Mouse (Mus musculus): ENCODE data around the gene A630001G21Rik. TPM values are rescaled to one million over a fixed set of nuclear protein-coding genes. Genes with fewer than 3 reads are reported as not detected.

The A630001G21Rik gene
- total RNA-seq, 2 experiments from 2014 or later, result 0.98 to 1.1 TPM

GRCm38 (mm10) chr1:85736355-85737184, 41.9 kb downstream of the A630001G21Rik start:
- peak; percentile 48 to 65 for DNase-seq (ENCODE audit: low spot score in 2 of 2)

GRCm38 (mm10) chr1:85735463-85736123, 42.9 kb downstream of the A630001G21Rik start:
- DNase-seq (ENCODE audit: low spot score in 2 of 2), result peak in 1 of 2 experiments; percentile 20

DNA sequence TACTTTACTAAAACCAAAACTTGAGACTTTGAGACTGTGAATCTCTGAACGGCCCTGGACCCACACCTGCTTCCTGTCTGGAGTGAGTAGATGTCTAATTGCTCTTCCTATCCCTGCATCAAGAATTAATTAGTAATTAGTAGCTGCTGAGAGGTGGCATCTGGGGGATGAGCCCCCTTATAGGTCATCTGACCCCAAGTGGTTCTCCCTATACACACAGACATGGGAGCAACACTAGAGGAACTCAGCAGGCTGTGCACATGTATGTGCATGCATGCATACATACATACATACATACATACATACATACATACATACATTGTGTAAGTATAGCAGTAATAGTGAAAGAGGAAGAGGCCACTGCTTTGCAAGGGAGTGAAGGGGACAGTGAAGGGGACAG, 43.9 kb downstream of the A630001G21Rik start:
- no peak for DNase-seq (ENCODE audit: low spot score in 2 of 2)

- DNase-seq (ENCODE audit: low spot score in 2 of 2), result no peak
These were observed 45.9 kb downstream of the A630001G21Rik start for GRCm38 (mm10) chr1:85732581-85732980.

GRCm38 (mm10) chr1:85730471-85730870, 48.0 kb downstream of the A630001G21Rik start:
- DNase-seq (ENCODE audit: low spot score in 2 of 2), result no peak

- no peak for DNase-seq (ENCODE audit: low spot score in 2 of 2)
These were observed 58.1 kb downstream of the A630001G21Rik start for GRCm38 (mm10) chr1:85720220-85720893.

GRCm38 (mm10) chr1:85719049-85719448, 59.4 kb downstream of the A630001G21Rik start:
- DNase-seq (ENCODE audit: low spot score in 2 of 2), result no peak

DNA sequence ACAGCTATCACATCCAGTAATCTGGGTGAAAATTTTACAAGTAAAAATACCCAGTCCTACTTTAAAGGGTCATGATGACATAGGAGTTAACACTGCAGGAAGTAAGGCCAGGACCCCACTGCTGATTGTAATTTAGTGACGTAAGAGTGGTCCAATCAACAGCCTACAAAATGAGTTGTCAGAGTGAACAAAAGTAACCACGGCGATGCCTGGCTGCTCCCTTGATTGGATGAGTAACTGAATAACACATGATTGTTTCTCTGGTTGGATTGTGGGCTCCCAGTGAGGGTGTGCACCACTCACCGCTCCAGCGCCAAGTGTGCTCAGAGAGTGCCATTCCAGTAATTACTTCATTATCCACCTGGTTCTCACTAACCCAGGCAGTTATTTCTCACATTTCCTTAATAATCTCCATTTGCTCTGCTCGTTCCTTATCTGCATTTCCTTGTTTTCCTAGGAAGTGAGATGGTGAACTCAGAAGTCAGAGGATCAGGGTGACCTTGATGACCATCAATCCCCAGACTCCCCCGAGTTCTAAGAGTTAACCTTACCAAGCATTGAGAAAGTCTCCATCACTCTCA, 61.9 kb downstream of the A630001G21Rik start:
- DNase-seq (ENCODE audit: low spot score in 2 of 2), result no peak

DNA sequence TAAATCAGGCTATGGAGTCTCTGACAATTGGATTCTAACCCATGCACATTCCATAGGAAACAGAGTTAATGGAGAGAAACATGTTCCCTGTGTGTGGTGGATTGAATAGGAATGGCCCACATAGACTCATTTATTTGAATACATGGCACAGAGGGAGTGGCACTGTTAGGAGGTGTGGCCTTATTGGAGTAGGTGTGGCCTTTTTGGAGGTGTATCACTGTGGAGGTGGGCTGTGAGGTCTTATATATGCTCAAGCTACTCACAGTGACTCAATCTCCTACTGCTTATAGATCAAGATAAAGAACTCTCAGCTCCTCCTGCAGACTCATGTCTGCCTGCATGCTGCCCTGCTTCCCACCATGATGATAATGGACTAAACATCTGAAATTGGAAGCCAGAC, 63.9 kb downstream of the A630001G21Rik start:
- DNase-seq (ENCODE audit: low spot score in 2 of 2), result no peak

DNA sequence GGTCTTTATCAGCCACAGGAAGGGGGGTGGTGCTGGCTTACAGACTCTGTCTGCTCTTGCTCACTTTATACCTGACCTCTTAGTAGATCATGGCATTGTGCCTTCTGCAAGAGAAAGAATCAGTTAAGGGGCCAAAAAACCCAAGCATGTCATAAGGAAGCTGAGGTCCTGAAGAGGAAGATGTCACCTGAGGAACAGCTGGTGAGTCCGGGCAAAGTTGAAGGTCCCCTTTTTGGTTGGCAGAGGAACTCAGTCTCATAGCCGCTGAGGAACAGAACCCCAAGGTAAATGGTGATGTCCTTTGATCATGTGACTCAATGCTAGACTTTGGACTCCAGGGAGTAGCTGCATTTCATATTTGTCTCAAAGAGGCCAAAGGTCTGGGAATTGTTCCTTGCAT, 71.7 kb downstream of the A630001G21Rik start:
- DNase-seq (ENCODE audit: low spot score in 2 of 2), result no peak

DNA sequence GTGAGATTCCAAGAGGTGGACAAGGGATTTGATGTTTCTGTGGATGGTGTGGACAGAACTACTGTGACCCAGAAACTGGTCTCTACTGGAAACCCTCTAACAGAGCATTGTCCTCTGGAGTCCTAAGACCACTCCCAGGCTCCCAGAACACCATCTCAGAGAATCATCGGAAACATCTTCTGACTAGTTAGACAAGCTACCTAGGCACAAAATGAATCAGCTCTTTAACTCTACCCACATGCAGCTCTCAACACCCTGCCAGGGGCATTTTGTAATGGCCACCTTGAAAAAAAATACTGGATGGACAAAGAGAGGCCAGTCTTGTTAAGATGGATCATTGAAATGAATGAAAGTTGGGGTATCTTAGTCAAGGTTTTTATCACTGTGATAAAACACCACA, 72.9 kb downstream of the A630001G21Rik start:
- DNase-seq (ENCODE audit: low spot score in 2 of 2), result no peak

DNA sequence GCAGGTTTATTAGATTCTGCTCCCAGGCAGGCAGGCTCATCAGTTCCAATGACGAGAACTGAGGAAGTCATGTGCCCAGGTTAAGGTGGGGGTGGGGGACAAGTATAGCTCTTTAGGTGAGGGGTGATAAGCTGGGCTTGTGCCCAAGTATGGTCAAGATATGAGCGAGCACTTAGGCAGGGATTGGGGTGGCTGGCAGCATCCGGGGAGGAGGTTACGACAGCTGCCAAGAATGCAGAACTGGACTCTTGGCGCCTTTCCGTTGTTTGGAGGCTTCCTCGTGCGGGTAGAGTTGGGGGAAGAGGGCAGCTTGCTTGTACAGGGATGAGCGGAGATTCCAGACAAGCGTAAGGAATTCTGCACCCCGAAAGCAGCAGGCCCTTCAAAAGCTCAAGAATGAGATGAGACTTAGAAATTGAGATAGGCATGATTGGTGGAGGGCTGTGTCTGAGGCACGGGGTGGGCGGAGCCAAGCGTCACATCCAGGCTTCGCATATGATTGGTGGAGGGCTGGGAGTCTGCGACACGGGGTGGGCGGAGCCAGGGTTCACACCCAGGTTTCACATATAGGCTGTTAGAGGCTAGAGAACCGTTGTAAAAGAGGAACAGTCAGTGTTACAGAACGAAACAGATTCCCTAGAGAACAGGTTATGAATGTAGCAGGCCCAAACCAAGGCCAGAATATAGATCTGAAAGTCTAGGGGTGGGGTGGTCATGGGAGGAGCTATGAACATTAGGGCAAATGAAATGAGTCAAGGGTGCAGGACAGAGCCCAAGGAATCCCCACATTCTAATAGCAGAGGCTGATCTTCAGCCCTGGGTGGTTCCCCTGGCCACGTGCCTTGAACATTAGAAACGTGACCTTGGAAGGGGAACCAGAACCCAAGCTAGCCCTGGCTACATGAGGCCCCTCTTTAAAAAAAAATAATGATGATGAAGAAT, 74.9 kb downstream of the A630001G21Rik start:
- peak; percentile 29 to 73 for DNase-seq (ENCODE audit: low spot score in 2 of 2)

DNA sequence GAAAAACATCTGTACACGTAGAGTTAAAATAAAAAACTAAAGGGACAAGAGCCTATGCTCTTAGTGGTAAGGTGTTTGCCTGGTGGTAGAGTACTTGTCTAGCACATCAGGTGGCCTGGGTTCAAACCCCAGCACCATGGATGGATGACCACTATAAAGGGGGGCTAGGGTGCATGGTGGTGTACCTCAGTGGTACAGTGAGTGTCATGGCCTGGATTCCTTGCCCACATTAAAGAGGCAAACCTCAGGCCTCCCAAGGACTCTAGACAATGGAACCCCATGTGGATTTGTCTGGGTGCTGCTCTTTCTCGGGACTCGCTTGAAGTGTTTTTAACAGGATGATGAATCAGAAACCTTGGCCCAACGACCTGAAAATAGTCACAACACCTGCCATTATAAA, 75.9 kb downstream of the A630001G21Rik start:
- no peak for DNase-seq (ENCODE audit: low spot score in 2 of 2)

DNA sequence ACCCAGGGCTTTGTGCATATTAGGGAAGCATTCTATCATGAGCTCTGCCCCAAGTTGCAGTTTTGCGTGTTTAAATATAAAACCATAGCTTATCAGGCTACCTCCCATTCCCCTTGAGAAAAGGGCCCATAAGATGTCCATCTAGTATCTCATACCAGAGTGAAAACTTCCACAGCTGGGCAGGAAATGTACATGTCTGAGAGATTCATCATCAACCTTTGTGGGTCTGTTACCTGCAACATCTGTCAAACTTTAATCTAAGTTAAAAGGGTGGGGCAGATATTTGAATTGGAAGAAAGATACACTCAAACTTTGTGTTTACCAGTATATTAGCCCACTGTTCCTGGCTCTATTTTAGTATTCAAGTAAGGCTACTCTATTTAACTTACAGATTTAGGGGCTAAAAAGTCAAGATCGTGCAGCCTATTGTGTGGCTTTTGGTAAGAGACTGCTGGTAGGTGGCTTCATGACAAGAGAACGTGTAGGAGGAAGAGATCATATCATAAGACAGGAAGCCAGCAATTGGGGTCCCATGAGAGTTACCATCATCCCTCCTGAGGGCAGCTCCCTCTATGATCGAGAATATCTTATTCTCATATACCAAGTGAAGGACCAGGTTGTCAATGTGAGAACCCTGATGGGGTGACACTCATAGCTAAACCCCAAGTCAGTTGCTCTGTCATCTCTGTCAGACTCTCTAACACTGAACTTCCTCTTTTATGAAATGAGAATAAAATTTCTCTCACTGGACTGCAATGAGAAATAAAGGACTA, 80.5 kb downstream of the A630001G21Rik start:
- DNase-seq (ENCODE audit: low spot score in 2 of 2), result no peak

- no peak for DNase-seq (ENCODE audit: low spot score in 2 of 2)
These were observed 82.8 kb downstream of the A630001G21Rik start for GRCm38 (mm10) chr1:85695646-85696045.

- no peak for DNase-seq (ENCODE audit: low spot score in 2 of 2)
These were observed 85.2 kb downstream of the A630001G21Rik start for GRCm38 (mm10) chr1:85693280-85693679.

DNA sequence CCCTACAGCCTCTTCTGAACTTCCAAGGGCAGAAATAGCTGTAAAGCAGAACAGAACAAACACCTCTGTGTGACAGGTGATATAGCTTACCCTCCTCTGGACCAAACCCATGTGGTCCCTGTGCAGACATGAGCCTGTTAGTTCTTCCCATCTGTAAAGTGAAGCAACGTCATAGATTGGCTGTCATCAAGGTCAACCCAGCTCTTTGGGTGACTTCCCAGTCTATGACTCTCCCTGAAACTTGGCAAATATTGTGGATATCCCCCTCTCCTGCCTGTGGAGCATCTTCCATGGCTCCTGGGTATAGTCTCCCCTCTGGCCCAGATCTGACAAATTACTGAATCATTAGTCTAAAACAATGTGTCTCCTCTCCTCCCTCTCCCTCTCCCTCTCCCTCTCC, 86.2 kb downstream of the A630001G21Rik start:
- no peak for DNase-seq (ENCODE audit: low spot score in 2 of 2)

GRCm38 (mm10) chr1:85690544-85690943, 87.9 kb downstream of the A630001G21Rik start:
- no peak for DNase-seq (ENCODE audit: low spot score in 2 of 2)

DNA sequence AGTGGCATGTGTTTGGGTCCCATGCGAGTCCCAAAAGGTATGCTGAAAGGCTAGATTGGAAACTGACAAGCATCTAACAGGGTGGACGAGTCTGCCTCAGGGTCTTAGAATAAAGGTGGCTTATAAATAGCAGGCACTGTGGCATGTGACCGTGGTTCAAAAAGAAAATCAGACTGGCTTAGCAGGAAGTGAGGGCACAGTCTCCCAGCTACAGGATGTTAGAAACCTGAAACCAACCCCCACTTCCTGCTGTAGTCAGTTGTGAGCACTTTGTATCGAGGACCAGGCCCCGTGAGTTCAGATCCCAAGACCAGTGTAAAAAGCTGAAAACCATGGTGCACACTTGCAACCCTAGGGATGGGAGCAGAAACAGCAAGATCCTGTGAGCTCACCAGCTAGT, 91.1 kb downstream of the A630001G21Rik start:
- DNase-seq (ENCODE audit: low spot score in 2 of 2), result no peak

DNA sequence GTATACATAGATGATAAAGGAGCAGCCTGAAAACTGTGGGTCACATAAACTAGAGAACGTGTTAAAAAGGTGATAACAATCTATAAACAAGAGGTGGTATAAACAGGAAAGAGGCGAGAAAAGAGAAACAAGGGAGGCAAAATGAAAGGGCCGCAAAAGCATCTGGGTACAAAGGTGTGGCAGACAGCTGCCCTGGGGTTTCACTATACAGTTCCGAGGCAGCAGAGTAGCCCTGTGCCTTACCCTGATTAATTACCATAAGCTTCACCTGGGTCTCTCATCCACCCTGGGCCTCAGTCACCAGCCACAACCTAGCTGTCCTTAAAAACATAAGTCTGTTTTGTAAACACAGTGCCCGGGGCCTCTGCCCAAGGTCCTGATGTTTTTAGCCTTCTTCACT, 91.8 kb downstream of the A630001G21Rik start:
- DNase-seq (ENCODE audit: low spot score in 2 of 2), result no peak
